Mouse (Mus musculus) cerebellum, adult 2 months (tissue): Measurements from ENCODE around the gene Spata21. TPM values are rescaled to one million over a fixed set of nuclear protein-coding genes. Genes with fewer than 3 reads are reported as not detected.

Experiments used
- DNase-seq, 2 experiments: peaks; one replicate each; pipeline ENCODE4 v3.0.0; 2021
- H3K27ac ChIP-seq: fragments of 200-500 bp; 2 replicates; pipeline ENCODE4 v1.5.1; 2012; ENCODE audit warnings: low read length, control low read depth, inconsistent platforms; ENCODE audit not compliant: insufficient read depth
- H3K27me3 ChIP-seq: fragments of 200-500 bp; 2 replicates; pipeline ENCODE4 v1.6.1; 2012; ENCODE audit warnings: inconsistent platforms, mild to moderate bottlenecking, low read length, moderate library complexity; ENCODE audit not compliant: control insufficient read depth, insufficient read depth
- H3K4me1 ChIP-seq: fragments of 200-500 bp; 2 replicates; pipeline ENCODE4 v1.6.1; 2011; ENCODE audit warnings: low read length; ENCODE audit not compliant: control insufficient read depth, insufficient read depth
- H3K4me3 ChIP-seq: fragments of 200-500 bp; replicated peaks from 2 replicates; pipeline ENCODE3; 2011; ENCODE audit warnings: mild to moderate bottlenecking, low read depth, low read length, control low read depth; ENCODE audit not compliant: insufficient read depth
- CTCF ChIP-seq: fragments of 200-500 bp; IDR thresholded peaks from 2 replicates; pipeline ENCODE4 v1.5.1; 2011; ENCODE audit warnings: low read depth, mild to moderate bottlenecking, control low read depth, low read length, moderate library complexity, borderline replicate concordance; ENCODE audit not compliant: insufficient read depth
- POLR2A ChIP-seq: fragments of 200-500 bp; IDR thresholded peaks from 2 replicates; pipeline ENCODE4 v1.6.1; 2011; ENCODE audit warnings: low read length, control low read depth, borderline replicate concordance; ENCODE audit not compliant: insufficient read depth
- WGBS: fragments of 180-500 bp; shearing (Covaris S2); methylation state at CpG from one replicate; pipeline ENCODE4 v1.1.7; 2018; 5-methylcytosine and 5-hydroxymethylcytosine counted together
- polyA plus RNA-seq: library from polyadenylated mRNA; depleted of rRNA; stranded (reverse); fragments of >200 nt; gene quantifications from 2 replicates; pipeline ENCODE4 v1.2.3, GENCODE M21; 2012; rRNA removed

Gene Spata21
- polyA plus RNA-seq, 1 experiment, result 0.21 TPM

DNA sequence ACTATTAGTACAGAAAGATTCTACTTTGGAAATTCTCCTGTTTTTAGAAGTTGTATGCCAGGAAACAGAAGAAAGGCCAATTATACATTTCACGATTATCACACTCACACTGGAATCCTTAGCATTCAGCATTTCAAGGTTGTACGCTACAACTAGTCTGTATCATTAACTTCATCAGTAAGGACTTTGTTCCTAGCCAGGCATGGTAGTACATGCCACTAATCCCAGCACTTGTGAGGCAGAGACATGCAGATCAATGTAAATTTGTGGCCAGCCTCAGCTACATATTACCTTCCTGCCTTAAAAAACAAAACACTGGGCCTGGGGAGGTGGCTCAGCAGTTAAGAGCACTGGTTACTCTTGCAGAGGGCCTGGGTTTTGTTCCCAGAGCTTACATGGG, 70.5 kb downstream of the Spata21 start:
- no peak overlapping the region for H3K27ac ChIP-seq
- H3K4me3 ChIP-seq, result no peak overlapping the region
- TF ChIP-seq POLR2A, result no peak
- TF ChIP-seq CTCF, result no peak
- 89% methylated on average over 2 of the region's 2 CpGs for WGBS
- peaks cover 7% of the 10 kb centered on the region for H3K4me1 ChIP-seq
- no peaks in the 10 kb centered on the region for H3K27me3 ChIP-seq
- no peak for DNase-seq

DNA sequence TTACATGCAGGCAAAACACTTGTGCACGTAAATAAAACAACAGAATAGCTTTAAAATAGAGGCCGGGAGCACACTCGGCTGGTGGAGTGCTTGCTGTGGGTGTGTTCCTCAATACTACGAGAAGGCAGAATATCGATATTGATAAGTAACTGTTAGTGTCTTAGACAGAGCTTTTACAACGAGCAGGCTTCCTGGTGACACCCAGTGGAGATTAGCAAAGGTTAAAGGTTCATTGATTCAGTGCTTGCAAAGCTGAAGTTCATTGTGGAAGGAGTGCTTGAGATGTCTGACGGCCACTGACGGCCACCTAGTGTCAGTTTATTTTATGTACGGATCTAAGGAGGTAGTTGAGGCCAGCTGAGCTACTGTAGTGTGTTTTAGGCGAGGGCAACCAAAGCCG, 71.0 kb downstream of the Spata21 start:
- no peaks in the 10 kb centered on the region for H3K27me3 ChIP-seq
- 60% methylated on average over 11 of the region's 11 CpGs for WGBS
- no peak for TF ChIP-seq POLR2A
- no peak for TF ChIP-seq CTCF
- no peak overlapping the region for H3K27ac ChIP-seq
- no peak for DNase-seq
- H3K4me1 ChIP-seq, result peaks cover 7% of the 10 kb centered on the region
- no peak overlapping the region for H3K4me3 ChIP-seq

DNA sequence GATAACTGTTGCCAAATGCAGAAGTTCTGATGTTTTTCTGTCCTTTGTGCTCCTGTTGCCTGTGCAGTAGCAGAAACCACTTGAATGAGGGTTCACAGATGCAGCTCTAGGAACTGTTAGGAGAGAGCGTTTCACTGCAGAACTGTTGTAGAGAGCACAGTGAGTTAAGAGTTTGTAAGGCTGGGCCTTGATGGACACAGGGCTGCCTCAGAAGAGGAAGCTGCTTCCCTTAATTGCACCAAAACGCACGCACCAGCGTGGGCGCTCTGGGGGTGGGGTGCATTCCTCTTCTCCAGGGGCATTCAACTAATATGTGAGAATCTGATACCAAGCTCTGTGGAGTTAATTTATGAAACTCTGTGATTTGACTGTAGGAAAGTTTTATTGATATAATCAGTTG, 71.5 kb downstream of the Spata21 start:
- no peak for DNase-seq
- Histone ChIP-seq H3K27ac (no peak overlapping the region), H3K4me1 (peaks cover 7% of the 10 kb centered on the region), H3K27me3 (no peaks in the 10 kb centered on the region), H3K4me3 (no peak overlapping the region)
- 81% methylated on average over 5 of the region's 5 CpGs for WGBS
- no peak for TF ChIP-seq POLR2A
- no peak for TF ChIP-seq CTCF

DNA sequence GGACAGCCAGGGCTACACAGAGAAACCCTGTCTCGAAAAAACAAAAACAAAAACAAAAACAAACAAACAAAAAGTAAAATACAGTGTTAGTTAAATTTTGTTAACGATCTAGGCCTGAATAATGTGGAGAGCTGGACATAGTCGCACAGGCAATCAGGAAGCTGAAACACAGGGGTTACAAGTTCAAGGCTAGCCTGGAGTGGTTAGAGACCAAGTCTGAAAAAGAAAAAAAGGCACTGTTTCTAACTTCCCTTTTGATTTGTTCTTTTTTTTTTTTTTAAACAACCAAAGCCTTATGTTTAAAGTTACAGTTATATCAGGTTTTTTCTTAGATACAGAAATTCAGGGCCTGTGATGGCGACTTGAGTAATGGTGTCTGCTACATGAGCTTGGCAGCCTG, 72.1 kb downstream of the Spata21 start:
- TF ChIP-seq CTCF, result no peak
- TF ChIP-seq POLR2A, result no peak
- Histone ChIP-seq H3K4me1 (peaks cover 7% of the 10 kb centered on the region), H3K27ac (no peak overlapping the region), H3K4me3 (no peak overlapping the region), H3K27me3 (no peaks in the 10 kb centered on the region)
- DNase-seq, result no peak
- WGBS, result 94% methylated on average over 4 of the region's 4 CpGs

DNA sequence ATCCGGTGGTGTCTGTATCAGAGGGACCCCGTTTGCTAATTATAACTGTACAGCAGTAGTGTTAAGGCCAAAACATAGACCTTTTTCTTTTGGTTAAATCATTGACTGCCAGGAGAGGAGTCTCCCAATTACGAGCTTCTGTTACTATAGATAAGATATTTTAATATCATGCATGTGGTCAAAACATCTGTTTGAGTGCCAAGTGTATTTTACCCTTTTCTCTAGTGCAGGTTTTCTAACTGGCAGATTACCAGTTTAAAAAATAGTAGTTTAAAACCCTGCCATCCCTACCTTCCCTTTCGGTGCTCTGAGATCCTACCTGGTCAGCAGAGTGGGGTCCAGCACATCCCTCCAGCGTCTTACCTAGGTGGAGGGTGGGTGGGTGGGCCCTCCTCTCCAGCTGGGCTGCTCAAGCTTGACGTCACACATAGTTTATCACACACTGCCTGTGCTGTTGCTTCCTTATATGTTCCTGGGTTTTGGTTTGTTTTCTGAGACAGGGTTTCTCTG, 73.6 kb downstream of the Spata21 start:
- peaks cover 7% of the 10 kb centered on the region for H3K4me1 ChIP-seq
- H3K27me3 ChIP-seq, result no peaks in the 10 kb centered on the region
- no peak overlapping the region for H3K4me3 ChIP-seq
- 91% methylated on average over 6 of the region's 6 CpGs for WGBS
- no peak for DNase-seq
- no peak for TF ChIP-seq POLR2A
- no peak for TF ChIP-seq CTCF
- no peak overlapping the region for H3K27ac ChIP-seq

Other genes with a start within 250 kb of the Spata21 start
- gene Padi1, start 242.6 kb upstream of the Spata21 start, polyA plus RNA-seq, result 0.05 and 0.08 TPM in 2 replicates
- gene Padi2, start 182.0 kb upstream of the Spata21 start, polyA plus RNA-seq, result 22.2 and 25.2 TPM in 2 replicates
- 320 and 325 TPM in 2 replicates for gene Sdhb, start 127.1 kb upstream of the Spata21 start, polyA plus RNA-seq
- 194 and 198 TPM in 2 replicates for gene Atp13a2, start 101.5 kb upstream of the Spata21 start, polyA plus RNA-seq
- 3.1 and 3.4 TPM in 2 replicates for gene Mfap2, start 77.9 kb upstream of the Spata21 start, polyA plus RNA-seq
- gene Crocc, start 27.8 kb upstream of the Spata21 start, polyA plus RNA-seq, result 39.4 and 41.3 TPM in 2 replicates
- 66.3 and 68.7 TPM in 2 replicates for gene Necap2, start 10.0 kb upstream of the Spata21 start, polyA plus RNA-seq
- 29.2 and 29.9 TPM in 2 replicates for gene Szrd1, start 51.4 kb downstream of the Spata21 start, polyA plus RNA-seq
- gene Fbxo42, start 59.6 kb downstream of the Spata21 start, polyA plus RNA-seq, result 21.1 and 21.5 TPM in 2 replicates
- gene Rsg1, start 125.6 kb downstream of the Spata21 start, polyA plus RNA-seq, result 4.7 and 6.8 TPM in 2 replicates
- gene Arhgef19, start 151.2 kb downstream of the Spata21 start, polyA plus RNA-seq, result 14.0 and 15.0 TPM in 2 replicates
- gene Epha2, start 212.9 kb downstream of the Spata21 start, polyA plus RNA-seq, result 1.9 and 2.0 TPM in 2 replicates